Mouse (Mus musculus) G1E (cell line): ENCODE data around the gene Galnt14. TPM values are rescaled to one million over a fixed set of nuclear protein-coding genes. Genes with fewer than 3 reads are reported as not detected.

Experiments used
- ATAC-seq: 2 replicates; pipeline ENCODE4 v1.8.0; 2016; ENCODE audit warnings: mild to moderate bottlenecking; ENCODE audit not compliant: insufficient number of reproducible peaks, poor library complexity, low FRiP score, severe bottlenecking; ENCODE audit errors: extremely low read depth
- DNase-seq: peaks from one replicate; pipeline ENCODE4 v3.0.0; 2012; ENCODE audit warnings: low spot score
- H3K27me3 ChIP-seq: 2 replicates; pipeline ENCODE4 v1.6.1; 2012; ENCODE audit warnings: mild to moderate bottlenecking, low read length, inconsistent platforms; ENCODE audit not compliant: insufficient read depth
- H3K36me3 ChIP-seq: replicated peaks from 2 replicates; pipeline ENCODE3; 2012; ENCODE audit warnings: mild to moderate bottlenecking, inconsistent platforms
- H3K4me1 ChIP-seq: 2 replicates; pipeline ENCODE4 v1.6.1; 2012; ENCODE audit warnings: low read depth, low read length, inconsistent platforms, mixed read lengths; ENCODE audit not compliant: insufficient read depth
- H3K4me3 ChIP-seq: 2 replicates; pipeline ENCODE4 v1.5.1; 2012; ENCODE audit warnings: low read depth, mild to moderate bottlenecking, inconsistent platforms, low read length, moderate library complexity, mixed read lengths
- H3K9me3 ChIP-seq: replicated peaks from 2 replicates; pipeline ENCODE4 v1.6.1; 2012; ENCODE audit warnings: inconsistent platforms
- CTCF ChIP-seq: IDR thresholded peaks from 2 replicates; pipeline ENCODE4 v1.5.1; 2012; ENCODE audit warnings: low read depth, low read length, inconsistent platforms, mixed read lengths
- GATA1 ChIP-seq: IDR thresholded peaks from 2 replicates; pipeline ENCODE4 v1.6.1; 2012; ENCODE audit warnings: borderline replicate concordance, low read length, inconsistent platforms, mixed read lengths
- GATA2 ChIP-seq: IDR thresholded peaks from 2 replicates; pipeline ENCODE4 v1.6.1; 2012; ENCODE audit warnings: low read depth, low read length, inconsistent platforms, borderline replicate concordance
- POLR2AphosphoS5 ChIP-seq: IDR thresholded peaks from 2 replicates; pipeline ENCODE4 v1.6.1; 2012; ENCODE audit warnings: low read depth, low read length, inconsistent platforms; ENCODE audit not compliant: insufficient replicate concordance
- TAL1 ChIP-seq: conservative IDR thresholded peaks from 2 replicates; pipeline ENCODE4 v1.6.1; 2012; ENCODE audit warnings: low read depth, low read length, inconsistent platforms, mixed read lengths
- polyA plus RNA-seq: library from polyadenylated mRNA; stranded (reverse); fragments of >175 nt; gene quantifications from 2 replicates; pipeline ENCODE4 v1.2.3, GENCODE M21; 2012
- total RNA-seq, 2 experiments: library from RNA; stranded (forward) in 1 of 2; stranded (reverse) in 1 of 2; fragments of 200-1000 nt in 1 of 2; fragments of >200 nt in 1 of 2; fragmentation: Nextera tagmentation in 1 of 2; gene quantifications; 2 replicates each; pipeline ENCODE4 v1.2.3; 2014 to 2017

The Galnt14 gene
- total and polyA plus RNA-seq, 3 experiments: 0.05 TPM; not detected in 2

DNA sequence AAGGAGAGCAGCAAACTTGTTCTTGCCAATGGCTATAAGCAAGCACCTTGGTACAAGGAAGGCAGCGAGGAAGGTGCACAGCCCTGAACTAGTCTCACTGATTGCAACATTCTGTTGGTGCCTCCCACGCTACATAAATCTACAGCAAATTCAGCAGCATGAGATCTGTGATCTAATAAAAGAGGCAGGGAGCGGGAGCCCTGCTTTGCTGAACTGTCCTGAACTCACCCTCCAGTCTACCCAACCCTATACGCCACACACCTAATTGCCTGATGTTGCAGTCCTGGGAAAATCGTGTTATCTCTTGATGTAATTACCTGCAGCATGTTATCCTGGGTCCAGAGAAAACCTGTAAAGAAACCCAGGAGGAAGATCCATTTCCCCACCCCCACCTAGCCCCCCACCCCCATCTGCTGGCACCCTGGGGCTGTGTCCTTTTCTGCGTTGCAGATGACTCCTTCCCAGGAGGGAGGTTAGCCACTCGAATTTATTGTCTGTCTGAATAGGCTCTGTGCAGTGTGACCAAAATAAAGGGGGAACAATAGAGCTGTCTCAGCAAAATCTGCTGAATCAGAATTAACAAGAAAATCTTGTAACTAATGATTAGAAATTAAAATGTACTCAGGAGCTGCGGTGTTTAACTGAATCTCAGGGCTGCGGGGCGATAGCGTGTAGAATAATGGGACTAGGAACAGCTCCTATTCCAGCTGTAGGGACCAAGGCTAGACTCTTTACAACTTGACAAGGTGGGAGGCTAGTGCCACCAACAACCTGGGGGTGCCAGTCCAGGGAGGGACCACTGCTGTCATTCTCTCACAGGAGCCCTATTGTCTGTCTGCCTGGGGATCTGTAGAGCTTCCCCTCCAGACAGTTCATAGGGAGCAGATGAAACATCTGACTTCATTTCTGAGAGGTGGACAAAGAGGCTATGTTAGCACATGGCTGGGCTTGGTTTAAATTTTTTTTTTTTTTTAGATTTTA is 232.9 kb downstream of the Galnt14 start:
- no peak for DNase-seq
- ATAC-seq: no peak

DNA sequence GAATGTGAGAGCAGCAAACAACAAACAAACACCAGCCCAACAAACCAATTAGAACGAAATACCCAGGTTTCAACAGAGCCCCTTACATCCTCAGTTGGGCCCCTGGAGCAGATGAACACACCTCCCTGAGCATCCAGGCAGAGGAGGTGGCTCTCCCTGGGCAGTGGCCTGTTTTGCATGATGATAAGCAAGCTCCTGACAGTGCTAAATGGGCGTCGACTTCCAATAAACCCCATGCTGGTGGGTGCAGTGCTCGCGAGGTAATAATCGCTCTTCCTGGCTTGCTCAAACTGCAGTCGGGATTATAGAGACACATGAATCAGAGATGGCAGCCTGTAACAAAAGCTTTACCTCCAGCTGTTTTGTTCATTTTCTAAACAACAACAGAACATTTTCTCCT is 235.9 kb downstream of the Galnt14 start:
- TF ChIP-seq GATA2 (no peak), GATA1 (no peak), TAL1 (no peak), POLR2AphosphoS5 (no peak), CTCF (no peak)
- no peak overlapping the region for H3K4me3 ChIP-seq
- no peaks in the 10 kb centered on the region for H3K4me1 ChIP-seq
- no peaks in the 10 kb centered on the region for H3K36me3 ChIP-seq
- ATAC-seq (no peak), DNase-seq (no peak)
- no peaks in the 10 kb centered on the region for H3K27me3 ChIP-seq
- H3K9me3 ChIP-seq: peaks cover 44% of the 10 kb centered on the region

More for the DNA sequence above, 232.9 kb downstream of the Galnt14 start:
- no peaks in the 10 kb centered on the region for H3K4me1 ChIP-seq
- no peak overlapping the region for H3K4me3 ChIP-seq
- H3K9me3 ChIP-seq: peaks cover 53% of the 10 kb centered on the region
- no peaks in the 10 kb centered on the region for H3K36me3 ChIP-seq
- no peak for TF ChIP-seq GATA1
- no peak for TF ChIP-seq TAL1
- no peak for TF ChIP-seq GATA2
- no peak for TF ChIP-seq CTCF
- TF ChIP-seq POLR2AphosphoS5: no peak
- no peaks in the 10 kb centered on the region for H3K27me3 ChIP-seq

DNA sequence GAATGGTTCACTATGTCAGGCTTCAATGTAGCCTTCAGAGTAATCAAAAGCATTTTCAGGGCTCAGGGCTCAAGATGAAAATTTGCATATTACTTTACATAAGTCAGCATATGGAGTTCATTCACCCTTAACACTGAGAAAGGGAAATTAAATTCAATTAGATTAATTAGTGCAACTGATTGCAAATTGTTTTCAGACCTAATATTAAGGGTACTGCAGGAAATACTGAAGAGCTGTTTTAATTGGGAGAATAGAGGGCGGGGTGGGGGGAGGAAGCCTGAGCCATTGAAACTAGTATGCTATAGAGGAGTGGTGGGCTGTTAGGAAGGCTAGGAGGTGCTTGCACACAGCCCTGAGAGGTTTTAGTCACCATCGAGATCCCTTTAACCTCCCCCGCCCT is 237.2 kb downstream of the Galnt14 start:
- Histone ChIP-seq H3K27me3 (no peaks in the 10 kb centered on the region), H3K36me3 (no peaks in the 10 kb centered on the region), H3K9me3 (peaks cover 37% of the 10 kb centered on the region), H3K4me1 (no peaks in the 10 kb centered on the region), H3K4me3 (no peak overlapping the region)
- no peak for DNase-seq
- no peak for TF ChIP-seq TAL1
- TF ChIP-seq GATA2: no peak
- TF ChIP-seq GATA1: no peak
- no peak for TF ChIP-seq CTCF
- TF ChIP-seq POLR2AphosphoS5: no peak
- ATAC-seq: no peak

DNA sequence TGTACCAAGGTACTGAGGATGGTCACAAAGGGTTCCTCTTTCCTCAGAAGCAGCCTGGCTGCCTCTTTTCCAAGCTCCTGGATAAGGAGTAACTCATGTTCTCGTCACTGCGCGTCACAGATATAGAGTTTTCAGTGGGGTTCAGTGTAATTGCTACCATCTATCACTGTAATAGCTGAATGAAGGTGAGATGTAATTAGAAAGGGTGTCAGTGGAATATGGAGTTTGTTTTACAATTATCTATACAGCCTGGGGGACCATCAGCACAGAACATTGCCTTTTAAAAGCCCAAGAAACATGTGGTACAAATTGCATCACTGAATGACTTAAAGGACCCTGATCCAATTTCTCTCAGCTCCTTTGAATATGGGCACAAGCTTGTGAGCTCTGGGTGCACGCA is 249.4 kb downstream of the Galnt14 start:
- no peak overlapping the region for H3K4me3 ChIP-seq
- no peak for DNase-seq
- no peak for TF ChIP-seq CTCF
- no peak for TF ChIP-seq POLR2AphosphoS5
- TF ChIP-seq TAL1: no peak
- TF ChIP-seq GATA2: no peak
- TF ChIP-seq GATA1: no peak
- peaks cover 25% of the 10 kb centered on the region for H3K9me3 ChIP-seq
- no peaks in the 10 kb centered on the region for H3K4me1 ChIP-seq
- H3K27me3 ChIP-seq: no peaks in the 10 kb centered on the region
- no peak for ATAC-seq
- H3K36me3 ChIP-seq: no peaks in the 10 kb centered on the region

DNA sequence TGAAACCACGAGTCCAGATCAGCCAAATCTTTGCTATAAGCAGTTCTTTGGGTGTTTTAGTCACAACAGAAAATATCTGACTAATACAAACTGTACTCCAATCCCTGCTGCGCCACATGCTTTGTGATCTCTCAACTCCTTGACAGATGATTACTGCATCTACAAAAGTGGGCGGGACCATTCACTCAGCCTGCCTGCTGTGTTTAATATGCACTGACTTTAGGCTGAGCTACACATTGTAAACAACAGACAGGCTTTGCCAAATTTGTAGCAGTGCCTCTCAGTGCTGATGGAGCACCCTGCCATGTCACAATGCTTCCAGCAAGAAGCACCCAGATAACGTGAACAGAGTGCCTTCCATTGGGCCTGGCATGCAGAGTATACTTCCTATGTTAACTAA is 251.5 kb downstream of the Galnt14 start:
- ATAC-seq: no peak

DNA sequence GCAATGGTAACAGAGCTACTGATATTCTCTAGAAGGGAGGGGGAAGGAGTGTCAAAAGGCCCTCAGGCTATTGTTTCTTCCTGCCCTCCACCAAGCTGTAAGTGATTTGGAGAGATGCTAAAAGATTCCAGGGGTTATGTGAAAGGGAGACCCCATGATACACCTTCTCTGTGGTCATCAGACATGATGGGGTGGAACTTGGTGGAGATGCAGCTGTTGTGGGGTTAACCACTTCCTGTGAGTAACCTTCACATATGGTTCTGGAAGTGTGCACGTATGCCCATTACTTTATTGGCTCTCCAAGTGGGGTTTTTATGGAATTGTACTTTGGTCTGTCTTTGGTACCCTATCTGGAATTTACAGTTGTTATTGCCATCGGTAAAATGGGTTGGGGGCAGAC is 253.7 kb downstream of the Galnt14 start:
- H3K9me3 ChIP-seq: peaks cover 18% of the 10 kb centered on the region
- TF ChIP-seq GATA2 (no peak), TAL1 (no peak), POLR2AphosphoS5 (no peak), GATA1 (no peak), CTCF (no peak)
- DNase-seq (no peak), ATAC-seq (no peak)
- no peaks in the 10 kb centered on the region for H3K36me3 ChIP-seq
- no peaks in the 10 kb centered on the region for H3K4me1 ChIP-seq
- no peak overlapping the region for H3K4me3 ChIP-seq
- no peaks in the 10 kb centered on the region for H3K27me3 ChIP-seq

More for the DNA sequence above, 251.5 kb downstream of the Galnt14 start:
- Histone ChIP-seq H3K27me3 (no peaks in the 10 kb centered on the region), H3K4me3 (no peak overlapping the region), H3K36me3 (no peaks in the 10 kb centered on the region), H3K9me3 (peaks cover 21% of the 10 kb centered on the region), H3K4me1 (no peaks in the 10 kb centered on the region)
- no peak for DNase-seq
- TF ChIP-seq GATA1 (no peak), POLR2AphosphoS5 (no peak), CTCF (no peak), TAL1 (no peak), GATA2 (no peak)
